Mouse (Mus musculus) kidney, embryonic 14.5 days (tissue): ENCODE results near the gene Slc4a10. TPM values are rescaled to one million over a fixed set of nuclear protein-coding genes. Genes with fewer than 3 reads are reported as not detected.

Source experiments
- ATAC-seq: fragments of 200-750 bp; cut with Nextera tagmentation; 2 replicates; pipeline ENCODE4 v1.8.0; 2017; ENCODE audit warnings: moderate number of reproducible peaks, mild to moderate bottlenecking, moderate TSS enrichment, moderate library complexity; ENCODE audit not compliant: low FRiP score, low TSS enrichment
- H3K27ac ChIP-seq: fragments of 300-500 bp; sonication (generic); 2 replicates; pipeline ENCODE4 v1.5.1; 2014; ENCODE audit warnings: low read depth, mild to moderate bottlenecking, low read length, moderate library complexity, mixed read lengths
- H3K27me3 ChIP-seq: fragments of 300-500 bp; sonication (generic); 2 replicates; pipeline ENCODE4 v1.6.1; 2014; ENCODE audit warnings: mild to moderate bottlenecking, low read length; ENCODE audit not compliant: control insufficient read depth, insufficient read depth
- H3K36me3 ChIP-seq: fragments of 300-500 bp; sonication (generic); 2 replicates; pipeline ENCODE4 v1.6.1; 2014; ENCODE audit warnings: low read length, mixed read lengths; ENCODE audit not compliant: control insufficient read depth, insufficient read depth
- H3K4me1 ChIP-seq: fragments of 300-500 bp; sonication (generic); 2 replicates; pipeline ENCODE4 v1.6.1; 2014; ENCODE audit warnings: low read length, mixed read lengths; ENCODE audit not compliant: control insufficient read depth, insufficient read depth
- H3K4me2 ChIP-seq: fragments of 300-500 bp; sonication (generic); replicated peaks from 2 replicates; pipeline ENCODE4 v1.6.1; 2014; ENCODE audit warnings: low read depth, mild to moderate bottlenecking, low read length
- H3K4me3 ChIP-seq: fragments of 300-500 bp; sonication (generic); 2 replicates; pipeline ENCODE4 v1.5.1; 2014; ENCODE audit warnings: mild to moderate bottlenecking, low read length
- H3K9ac ChIP-seq: fragments of 300-500 bp; sonication (generic); 2 replicates; pipeline ENCODE4 v1.6.1; 2014; ENCODE audit warnings: low read depth, mild to moderate bottlenecking, low read length, moderate library complexity
- H3K9me3 ChIP-seq: fragments of 300-500 bp; sonication (generic); 2 replicates; pipeline ENCODE4 v1.6.1; 2016; ENCODE audit warnings: low read length; ENCODE audit not compliant: control insufficient read depth
- WGBS: fragments of 180-500 bp; shearing (Covaris S2); extraction: QIAGEN DNeasy Blood & Tissue Kit; methylation state at CpG from one replicate; pipeline ENCODE4 v1.1.7; 2014; 5-methylcytosine and 5-hydroxymethylcytosine counted together
- polyA plus RNA-seq: library from polyadenylated mRNA; unstranded; fragments of >200 nt; fragmentation: Nextera tagmentation; extraction: Ambion mirVana; gene quantifications from 2 replicates; pipeline ENCODE4 v1.2.1, GENCODE M21; 2014

The Slc4a10 gene
- polyA plus RNA-seq, 1 experiment from 2014 or later, result 0.23 TPM

DNA sequence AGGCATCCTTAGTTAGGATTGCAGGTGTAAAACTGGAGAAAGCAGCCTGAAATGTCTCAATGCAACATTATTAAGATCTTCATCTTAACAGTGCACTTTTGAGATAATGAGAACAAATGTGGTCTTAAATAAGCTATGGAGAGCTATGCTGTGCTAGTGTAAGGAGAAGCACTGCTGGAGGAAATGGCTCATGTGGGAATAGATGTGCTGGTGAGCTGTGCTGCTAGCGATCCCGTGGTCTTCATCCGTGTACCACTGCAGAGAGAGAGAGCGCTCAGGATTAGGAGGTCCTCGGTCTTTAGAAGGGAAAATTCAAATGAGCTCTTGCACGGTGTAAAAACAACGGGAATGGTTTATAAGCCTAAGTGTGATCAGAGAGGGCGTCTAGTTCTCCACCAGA, 286.2 kb downstream of the Slc4a10 start:
- H3K27ac ChIP-seq, result no peak overlapping the region
- H3K27me3 ChIP-seq, result no peaks in the 10 kb centered on the region
- no peak overlapping the region for H3K9ac ChIP-seq
- H3K4me2 ChIP-seq, result no peak overlapping the region
- no peaks in the 10 kb centered on the region for H3K4me1 ChIP-seq
- H3K4me3 ChIP-seq, result no peak overlapping the region
- ATAC-seq, result no peak
- 75% methylated on average over 8 of the region's 8 CpGs for WGBS
- H3K9me3 ChIP-seq, result no peaks in the 10 kb centered on the region
- H3K36me3 ChIP-seq, result no peaks in the 10 kb centered on the region

DNA sequence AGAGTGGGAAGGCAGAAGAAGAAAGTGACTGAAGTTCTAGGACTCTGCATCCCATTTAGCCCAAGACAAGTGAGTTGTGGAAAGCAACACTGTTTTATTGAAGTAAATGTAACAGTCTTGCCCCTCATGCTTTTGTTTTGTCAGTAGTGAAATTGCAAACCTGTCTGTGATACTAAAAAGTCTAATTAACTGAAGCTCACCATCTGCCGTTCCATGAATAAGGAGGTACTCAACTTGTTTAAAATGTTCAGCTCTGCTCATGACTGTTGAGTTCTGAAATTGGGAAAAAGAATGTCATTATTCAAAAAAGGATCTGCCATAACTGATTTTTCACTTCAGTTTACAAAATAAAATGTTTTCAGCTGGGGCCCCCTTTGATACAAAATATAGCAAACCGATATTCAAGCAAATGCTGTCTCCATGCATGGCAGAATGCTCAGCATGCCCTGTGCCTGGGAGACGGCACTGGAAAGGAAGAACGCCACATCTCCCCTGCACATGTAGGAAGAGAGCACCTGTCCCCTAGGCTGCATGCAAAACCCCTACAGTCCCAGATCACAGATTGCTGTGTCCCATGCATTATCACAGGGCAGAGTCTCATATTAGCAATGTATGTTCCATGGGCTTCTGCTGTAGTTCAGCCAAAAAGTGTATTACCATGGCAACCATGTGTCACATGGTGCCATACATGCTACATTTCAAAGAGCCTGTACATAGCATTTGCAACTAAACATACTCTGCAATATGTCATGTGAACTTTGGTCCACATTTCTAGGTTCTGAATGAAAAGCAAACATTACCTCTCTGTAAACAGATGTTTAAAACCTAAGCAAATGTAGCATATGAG, 288.4 kb downstream of the Slc4a10 start:
- Histone ChIP-seq H3K4me1 (no peaks in the 10 kb centered on the region), H3K4me3 (no peak overlapping the region), H3K27ac (no peak overlapping the region), H3K9me3 (no peaks in the 10 kb centered on the region), H3K9ac (no peak overlapping the region), H3K36me3 (no peaks in the 10 kb centered on the region), H3K27me3 (no peaks in the 10 kb centered on the region), H3K4me2 (no peak overlapping the region)
- 77% methylated on average over 4 of the region's 4 CpGs for WGBS
- no peak for ATAC-seq

DNA sequence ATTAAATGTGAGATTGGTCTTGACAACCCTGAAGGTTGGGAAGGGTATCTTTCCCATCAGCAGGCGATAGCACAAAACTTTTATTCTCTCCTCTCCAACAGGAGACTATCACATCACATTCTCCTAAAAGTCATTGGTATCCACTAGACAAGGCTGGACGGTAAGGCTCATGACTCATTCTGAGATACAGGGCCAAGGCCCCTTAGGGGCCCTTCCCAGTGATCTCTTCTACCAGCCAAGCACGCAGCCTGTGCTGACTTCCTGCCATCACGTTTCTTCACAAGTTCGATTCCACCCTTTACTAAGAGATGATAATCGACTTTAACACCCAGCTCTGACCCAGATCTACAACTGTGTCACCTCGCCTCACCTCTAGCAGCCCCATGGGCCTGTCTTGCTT, 290.8 kb downstream of the Slc4a10 start:
- Histone ChIP-seq H3K9ac (no peak overlapping the region), H3K4me2 (no peak overlapping the region), H3K36me3 (no peaks in the 10 kb centered on the region), H3K27ac (no peak overlapping the region), H3K27me3 (no peaks in the 10 kb centered on the region), H3K4me3 (no peak overlapping the region), H3K4me1 (no peaks in the 10 kb centered on the region), H3K9me3 (no peaks in the 10 kb centered on the region)
- 88% methylated on average over 7 of the region's 7 CpGs for WGBS
- no peak for ATAC-seq

DNA sequence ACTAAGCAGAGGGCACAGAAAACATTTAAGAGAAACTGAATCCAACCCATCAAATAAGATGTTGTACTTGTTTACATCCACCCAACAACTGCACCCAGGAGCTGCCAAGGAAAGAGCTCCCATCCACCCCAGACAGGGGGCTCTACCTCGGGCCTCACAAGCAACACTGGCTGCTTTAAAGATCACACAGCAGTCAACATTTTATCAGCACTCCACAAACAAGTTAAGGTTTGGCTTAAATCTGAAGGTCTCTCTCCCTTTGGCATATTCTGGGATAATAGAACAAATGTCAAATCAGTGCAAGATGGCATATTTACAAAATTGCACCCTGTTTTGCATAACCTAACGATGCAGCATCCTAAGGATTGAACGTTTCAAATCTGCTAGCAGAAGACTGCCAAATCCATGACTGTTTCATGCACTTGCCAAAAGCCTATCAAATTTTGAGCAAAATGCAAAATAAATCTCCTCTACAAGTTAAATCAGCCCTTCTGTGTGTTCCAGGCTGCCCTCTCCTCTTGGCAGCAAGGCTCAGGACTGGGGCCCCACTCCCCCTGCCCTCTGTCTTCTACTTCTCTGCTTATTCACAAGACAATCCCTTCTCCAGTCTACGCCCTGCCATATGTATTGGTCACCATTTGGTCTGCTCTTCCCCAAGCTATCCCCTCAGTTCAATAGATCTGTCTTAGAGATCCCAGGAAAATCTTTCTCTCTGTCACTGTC, 293.1 kb downstream of the Slc4a10 start:
- no peaks in the 10 kb centered on the region for H3K27me3 ChIP-seq
- H3K4me2 ChIP-seq, result no peak overlapping the region
- WGBS, result 72% methylated on average over 4 of the region's 4 CpGs
- H3K27ac ChIP-seq, result no peak overlapping the region
- no peaks in the 10 kb centered on the region for H3K4me1 ChIP-seq
- ATAC-seq, result no peak
- H3K36me3 ChIP-seq, result no peaks in the 10 kb centered on the region
- no peaks in the 10 kb centered on the region for H3K9me3 ChIP-seq
- no peak overlapping the region for H3K9ac ChIP-seq
- H3K4me3 ChIP-seq, result no peak overlapping the region

DNA sequence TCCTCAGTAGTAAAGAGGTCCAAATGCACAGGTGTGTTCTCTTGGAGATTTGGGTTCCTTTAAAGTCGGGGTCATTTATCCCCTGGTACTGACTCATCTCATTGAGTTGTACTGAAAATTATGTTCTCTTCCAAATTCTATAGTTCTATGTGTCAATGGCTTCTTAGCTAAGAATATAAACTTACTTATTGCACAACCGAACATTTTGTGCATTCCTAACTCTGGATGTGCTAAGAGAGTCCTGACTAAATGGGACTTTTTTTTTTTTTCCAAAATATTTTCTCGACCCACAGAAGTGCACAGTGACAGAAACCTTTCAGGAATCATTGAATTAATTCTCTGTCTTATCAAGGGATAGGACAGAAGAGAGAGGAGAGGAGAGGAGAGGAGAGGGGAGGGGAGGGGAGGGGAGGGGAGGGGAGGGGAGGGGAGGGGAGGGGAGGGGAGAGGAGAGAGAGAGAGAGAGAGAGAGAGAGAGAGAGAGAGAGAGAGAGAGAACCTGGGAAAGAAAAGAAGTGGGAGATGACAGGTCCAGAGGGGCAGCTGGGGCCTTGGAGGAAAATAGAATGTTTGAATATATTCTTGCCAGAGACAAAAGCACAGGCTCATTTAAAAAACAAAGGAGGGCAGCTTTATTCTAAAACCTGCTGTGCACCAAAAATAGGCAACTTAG, 294.9 kb downstream of the Slc4a10 start:
- Histone ChIP-seq H3K4me1 (no peaks in the 10 kb centered on the region), H3K27me3 (no peaks in the 10 kb centered on the region), H3K4me3 (no peak overlapping the region), H3K36me3 (no peaks in the 10 kb centered on the region), H3K9me3 (no peaks in the 10 kb centered on the region), H3K4me2 (no peak overlapping the region), H3K27ac (no peak overlapping the region), H3K9ac (no peak overlapping the region)
- ATAC-seq, result no peak
- 74% methylated on average over 3 of the region's 3 CpGs for WGBS

DNA sequence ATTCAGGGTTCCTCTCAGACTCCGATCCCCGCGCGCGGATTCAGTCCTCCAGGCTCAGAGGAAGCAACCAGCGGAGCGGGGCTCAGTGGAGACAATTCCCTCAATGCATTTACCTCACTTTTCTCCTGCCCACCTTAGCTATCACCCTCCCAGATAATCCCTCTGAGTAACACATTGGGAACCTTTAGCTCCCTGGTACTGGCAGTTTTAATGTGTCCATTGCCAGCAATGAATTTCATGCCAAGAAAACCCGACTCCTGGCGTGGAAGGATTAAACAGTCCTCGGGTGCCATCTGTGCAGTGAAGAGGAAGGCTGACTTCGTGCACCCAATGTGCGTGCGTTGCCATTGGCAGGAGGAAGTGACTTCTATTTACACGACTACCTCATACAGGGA, 295.5 kb downstream of the Slc4a10 start:
- Histone ChIP-seq H3K4me3 (no peak overlapping the region), H3K27ac (no peak overlapping the region), H3K4me2 (no peak overlapping the region), H3K36me3 (no peaks in the 10 kb centered on the region), H3K27me3 (no peaks in the 10 kb centered on the region), H3K4me1 (no peaks in the 10 kb centered on the region), H3K9me3 (no peaks in the 10 kb centered on the region), H3K9ac (no peak overlapping the region)
- no peak for ATAC-seq
- WGBS, result 67% methylated on average over 14 of the region's 14 CpGs

DNA sequence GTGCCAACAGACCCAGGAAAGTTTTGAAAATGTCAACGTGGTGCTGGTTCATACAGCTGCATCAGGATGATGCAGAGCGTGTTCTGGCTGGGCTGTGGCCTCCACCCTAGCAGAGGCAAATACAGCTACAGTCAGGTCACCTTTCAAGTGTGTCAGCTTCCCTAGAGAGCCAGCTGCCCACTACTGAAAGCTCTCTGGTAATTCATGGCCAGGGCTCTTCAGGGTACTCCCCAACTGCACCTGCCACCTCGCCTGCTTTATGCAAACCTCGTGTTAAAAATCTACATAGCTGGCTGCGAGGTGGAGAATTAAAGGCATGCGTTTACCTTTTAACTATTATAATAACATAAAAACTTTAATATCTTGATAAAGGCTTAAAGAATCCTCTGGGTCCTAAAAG, 298.1 kb downstream of the Slc4a10 start:
- H3K4me3 ChIP-seq, result no peak overlapping the region
- no peak overlapping the region for H3K9ac ChIP-seq
- no peaks in the 10 kb centered on the region for H3K36me3 ChIP-seq
- WGBS, result 45% methylated on average over 6 of the region's 6 CpGs
- no peak overlapping the region for H3K4me2 ChIP-seq
- no peak for ATAC-seq
- H3K27ac ChIP-seq, result no peak overlapping the region
- H3K4me1 ChIP-seq, result no peaks in the 10 kb centered on the region
- H3K9me3 ChIP-seq, result no peaks in the 10 kb centered on the region
- no peaks in the 10 kb centered on the region for H3K27me3 ChIP-seq

DNA sequence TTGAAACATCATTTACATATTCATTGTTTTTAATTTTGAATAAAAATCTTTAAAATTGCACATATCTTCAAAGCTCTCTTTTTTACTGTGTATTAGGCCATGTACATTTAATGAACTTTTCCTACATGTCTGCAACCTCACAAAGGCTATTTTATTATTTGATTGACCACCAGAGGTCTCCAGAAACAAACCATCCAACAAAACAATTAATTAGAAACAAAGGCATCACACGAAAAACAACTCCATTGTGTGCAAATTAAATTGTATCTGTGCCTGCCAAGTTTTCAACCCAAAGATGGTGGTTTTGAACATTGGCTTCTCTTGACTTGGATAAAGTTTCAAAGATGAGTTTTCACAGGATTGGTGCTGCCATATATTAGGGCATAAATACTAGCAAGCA, 300.5 kb downstream of the Slc4a10 start:
- no peaks in the 10 kb centered on the region for H3K36me3 ChIP-seq
- 33% methylated on average over 1 of the region's 1 CpGs for WGBS
- H3K9me3 ChIP-seq, result no peaks in the 10 kb centered on the region

DNA sequence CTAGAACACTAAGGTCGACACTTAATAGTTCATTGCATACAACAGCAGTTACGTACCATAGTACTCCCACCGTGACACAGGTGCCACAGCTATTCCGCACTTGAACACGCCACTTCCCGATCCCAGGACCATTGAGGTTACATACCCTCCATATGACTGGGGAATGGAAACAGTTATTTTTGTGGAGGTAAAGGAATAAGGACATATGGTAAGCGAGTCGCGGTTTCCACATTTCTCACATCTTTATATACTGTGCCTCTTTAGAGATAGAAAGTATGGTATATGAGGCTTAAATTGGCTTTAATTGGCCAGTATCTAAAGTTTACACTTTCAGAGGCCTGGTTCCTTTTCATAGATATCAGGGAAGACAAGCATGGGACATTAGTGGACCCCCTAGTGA, 301.5 kb downstream of the Slc4a10 start:
- H3K4me2 ChIP-seq, result no peak overlapping the region
- no peak overlapping the region for H3K27ac ChIP-seq
- ATAC-seq, result no peak
- H3K27me3 ChIP-seq, result no peaks in the 10 kb centered on the region
- no peaks in the 10 kb centered on the region for H3K9me3 ChIP-seq
- H3K4me1 ChIP-seq, result no peaks in the 10 kb centered on the region
- H3K4me3 ChIP-seq, result no peak overlapping the region
- 93% methylated on average over 9 of the region's 9 CpGs for WGBS
- H3K36me3 ChIP-seq, result no peaks in the 10 kb centered on the region
- no peak overlapping the region for H3K9ac ChIP-seq

More for the DNA sequence above, 300.5 kb downstream of the Slc4a10 start:
- Histone ChIP-seq H3K4me3 (no peak overlapping the region), H3K4me1 (no peaks in the 10 kb centered on the region), H3K27ac (no peak overlapping the region), H3K27me3 (no peaks in the 10 kb centered on the region), H3K4me2 (no peak overlapping the region), H3K9ac (no peak overlapping the region)
- ATAC-seq, result no peak
